Mouse (Mus musculus): ENCODE measurements around the gene Ythdf1.
A peak's percentile ranks its signal among the peaks of the same experiment; 100 is the strongest.

Ythdf1 gene

DNA sequence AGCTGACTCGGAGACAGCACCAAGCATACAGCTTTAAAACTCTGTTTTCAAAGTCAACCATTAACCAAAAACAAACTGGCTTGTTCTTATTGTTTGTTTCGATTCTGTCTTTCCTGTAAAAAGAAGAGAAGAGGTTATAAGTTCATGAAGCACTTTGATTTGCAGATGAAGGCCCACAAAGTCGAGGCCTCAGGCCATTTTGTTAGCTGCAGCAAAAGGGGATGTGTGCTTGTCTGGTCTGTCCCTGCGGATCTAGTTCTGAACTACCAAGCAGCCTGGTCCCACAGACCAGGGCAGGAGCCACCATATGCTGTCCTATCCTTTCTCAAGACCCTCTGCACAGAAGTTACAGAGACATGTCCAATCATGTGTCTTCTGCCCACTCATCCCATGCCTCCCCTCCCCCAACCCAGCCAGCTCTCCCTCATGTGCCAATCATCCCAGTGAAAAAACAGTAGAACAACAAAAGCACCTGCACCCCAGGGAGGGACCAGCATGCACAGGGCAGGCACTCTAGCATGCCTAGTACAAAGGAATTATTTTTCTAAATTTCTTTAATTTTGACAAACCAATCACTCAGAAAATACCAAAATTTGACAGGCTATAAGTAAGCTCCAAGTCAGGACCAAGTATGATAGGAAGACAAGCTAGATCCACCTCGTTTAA, 15.1 kb downstream of the Ythdf1 start:
- DNase-seq: no peak

GRCm38 (mm10) chr2:180904435-180905208, 16.1 kb downstream of the Ythdf1 start:
- DNase-seq: no peak

DNA sequence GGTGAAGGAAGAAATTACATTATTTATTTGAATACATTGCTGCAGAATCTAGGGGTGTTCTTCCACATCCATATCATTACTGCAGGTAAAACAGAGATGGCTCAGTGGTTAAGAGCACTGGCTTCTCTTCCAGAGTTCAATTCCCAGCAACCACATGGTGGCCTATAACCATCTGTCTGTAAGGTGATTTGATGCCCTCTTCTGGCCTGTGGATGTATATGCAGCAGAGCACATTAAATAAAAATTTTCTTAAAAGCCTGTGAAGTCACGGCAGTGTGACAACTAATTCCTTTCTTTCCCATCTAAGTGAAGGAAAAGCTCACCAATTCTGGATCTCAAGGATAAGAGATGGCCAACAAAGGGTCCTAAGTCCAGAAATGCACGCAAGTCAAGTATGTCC, 18.7 kb downstream of the Ythdf1 start:
- no peak for DNase-seq

- DNase-seq: peak; percentile 30
These were observed 22.9 kb downstream of the Ythdf1 start for GRCm38 (mm10) chr2:180897857-180898256.

- DNase-seq: peak; percentile 50
These were observed 23.7 kb downstream of the Ythdf1 start for GRCm38 (mm10) chr2:180896819-180897625.

GRCm38 (mm10) chr2:180895837-180896525, 24.8 kb downstream of the Ythdf1 start:
- DNase-seq: peak; percentile 47

DNA sequence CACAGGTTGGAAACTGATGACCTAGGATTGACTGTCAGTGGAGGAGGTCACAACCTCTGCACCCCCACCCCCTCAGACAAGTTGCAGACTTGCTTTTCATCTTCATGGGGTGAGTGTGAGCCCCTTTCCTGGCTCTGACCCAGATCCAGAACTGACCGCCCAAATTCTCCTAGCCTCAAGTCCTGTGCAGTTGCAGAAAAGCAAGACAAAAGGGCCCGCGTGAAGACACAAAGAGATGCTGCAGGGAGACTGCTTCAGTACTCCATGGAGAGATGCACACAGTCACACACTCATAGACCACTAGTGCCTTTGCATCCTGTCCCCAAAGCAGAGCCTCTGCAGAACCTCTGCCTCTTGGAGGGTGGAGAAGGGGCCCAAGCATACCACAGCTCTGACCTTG, 25.4 kb downstream of the Ythdf1 start:
- DNase-seq: peak; percentile 27

GRCm38 (mm10) chr2:180894734-180895133, 26.0 kb downstream of the Ythdf1 start:
- peak; percentile 92 for DNase-seq

- peak; percentile 62 for DNase-seq
These were observed 26.6 kb downstream of the Ythdf1 start for GRCm38 (mm10) chr2:180894029-180894623.

DNA sequence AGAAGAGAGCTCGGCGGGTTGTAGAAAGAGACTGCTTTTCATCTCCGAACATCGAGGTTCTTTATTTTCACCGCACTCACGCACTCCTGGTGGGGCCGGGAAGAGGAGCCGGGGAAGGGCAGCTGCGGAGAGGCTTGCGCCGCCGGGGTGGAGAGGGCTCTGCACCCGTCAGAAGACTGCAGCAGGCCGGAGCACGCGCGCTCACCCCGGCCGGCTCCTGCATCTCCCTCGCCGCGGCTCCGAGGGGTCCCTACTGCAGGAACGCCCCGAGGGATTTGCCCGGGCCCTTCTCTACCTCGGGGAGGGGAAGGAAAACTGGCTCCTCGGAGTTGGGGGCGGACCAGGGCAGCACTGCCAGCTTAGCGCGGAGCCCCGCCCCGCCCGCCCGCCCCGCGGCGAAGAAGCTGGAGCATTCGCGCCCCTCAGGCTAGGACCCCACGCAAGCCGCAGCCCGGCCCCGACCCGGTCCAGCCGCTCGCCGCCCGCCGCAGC, 27.2 kb downstream of the Ythdf1 start:
- no peak for DNase-seq

- peak; percentile 93 for DNase-seq
These were observed 27.8 kb downstream of the Ythdf1 start for GRCm38 (mm10) chr2:180892841-180893521.

DNA sequence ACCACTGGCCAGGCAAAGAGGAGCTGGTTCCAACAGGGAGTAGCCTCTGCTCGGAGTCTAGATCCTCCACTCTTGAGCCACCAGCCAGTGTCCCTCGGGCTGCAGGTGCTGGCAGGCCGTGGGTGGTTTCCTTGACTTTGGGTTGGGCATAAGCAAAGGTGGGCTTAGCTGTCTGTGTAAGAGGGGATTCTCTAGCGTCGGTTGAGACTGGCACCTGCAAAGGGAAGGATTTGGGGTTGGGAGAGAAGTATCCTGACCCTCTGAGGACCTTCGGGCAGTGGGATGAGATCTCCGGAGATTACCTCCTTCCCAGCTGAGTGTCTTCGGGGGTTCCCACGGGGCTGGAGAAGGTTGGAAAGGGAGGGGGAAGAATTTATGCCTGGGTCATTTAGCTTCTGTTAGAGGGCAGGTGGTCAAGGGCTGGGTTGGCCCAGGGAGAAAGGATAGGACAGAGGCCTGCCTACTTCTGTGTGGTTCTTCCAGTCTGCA, 28.9 kb downstream of the Ythdf1 start:
- peak; percentile 35 for DNase-seq

- DNase-seq: peak; percentile 82
These were observed 29.5 kb downstream of the Ythdf1 start for GRCm38 (mm10) chr2:180891075-180891834.

GRCm38 (mm10) chr2:180890422-180891074, 30.2 kb downstream of the Ythdf1 start:
- no peak for DNase-seq

DNA sequence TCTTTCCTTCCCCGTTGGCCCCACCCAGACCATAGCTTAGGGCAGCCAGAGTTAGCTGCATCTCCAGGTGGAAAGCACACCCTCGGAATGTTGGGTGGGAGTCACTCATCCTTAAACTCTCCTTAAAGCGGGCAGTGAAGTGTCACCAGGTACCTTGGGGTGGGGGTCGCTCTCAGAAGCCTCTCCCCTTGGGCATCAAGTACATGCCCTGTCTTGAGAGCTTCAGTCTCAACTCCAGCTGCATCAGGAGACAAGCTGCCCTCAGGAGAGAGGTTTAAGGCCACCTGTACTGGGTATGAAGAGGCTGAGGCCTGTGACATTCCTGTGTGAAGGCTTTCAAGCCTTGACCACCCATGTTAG, 30.8 kb downstream of the Ythdf1 start:
- DNase-seq: no peak

- DNase-seq: no peak
These were observed 31.4 kb downstream of the Ythdf1 start for GRCm38 (mm10) chr2:180889271-180889920.

DNA sequence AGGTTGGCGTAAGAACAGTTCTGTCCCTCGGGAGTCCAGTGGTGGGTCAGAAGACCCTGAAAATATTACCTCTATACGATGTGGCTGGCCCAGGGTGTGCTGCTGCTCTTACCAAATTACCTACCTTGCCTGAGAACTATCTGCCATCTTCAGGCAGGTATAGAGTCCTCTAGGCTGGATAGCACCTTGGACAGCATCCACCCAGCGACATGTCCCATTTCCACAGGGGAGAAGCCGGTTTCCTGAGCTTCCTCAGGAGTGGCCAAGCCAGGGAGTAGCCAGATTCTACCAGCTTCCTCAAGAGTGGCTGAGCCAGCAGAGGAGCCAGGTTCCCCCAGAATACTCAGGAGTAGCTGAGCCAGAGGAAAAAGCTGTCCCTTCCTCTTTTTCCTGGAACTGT, 35.5 kb downstream of the Ythdf1 start:
- no peak for DNase-seq

DNA sequence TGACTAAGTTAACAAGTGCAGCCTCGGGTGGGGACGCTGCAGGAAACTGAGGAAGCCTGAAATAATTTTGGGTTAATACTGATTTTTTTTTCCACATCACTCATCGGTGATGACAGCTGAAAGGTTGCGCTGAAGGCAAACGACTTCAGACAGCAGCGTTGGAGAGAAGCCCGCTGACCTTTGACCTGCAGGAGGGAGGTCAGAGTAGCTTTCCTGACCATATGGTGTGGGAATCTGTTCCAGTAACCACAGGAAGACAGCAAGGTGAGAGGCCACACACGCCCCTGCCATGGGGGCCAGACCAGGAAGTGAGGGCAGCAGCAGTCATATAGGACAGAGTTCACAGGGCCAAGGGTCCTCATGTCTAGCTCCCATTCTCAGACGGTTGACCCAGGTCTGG, 39.5 kb downstream of the Ythdf1 start:
- DNase-seq: no peak

DNA sequence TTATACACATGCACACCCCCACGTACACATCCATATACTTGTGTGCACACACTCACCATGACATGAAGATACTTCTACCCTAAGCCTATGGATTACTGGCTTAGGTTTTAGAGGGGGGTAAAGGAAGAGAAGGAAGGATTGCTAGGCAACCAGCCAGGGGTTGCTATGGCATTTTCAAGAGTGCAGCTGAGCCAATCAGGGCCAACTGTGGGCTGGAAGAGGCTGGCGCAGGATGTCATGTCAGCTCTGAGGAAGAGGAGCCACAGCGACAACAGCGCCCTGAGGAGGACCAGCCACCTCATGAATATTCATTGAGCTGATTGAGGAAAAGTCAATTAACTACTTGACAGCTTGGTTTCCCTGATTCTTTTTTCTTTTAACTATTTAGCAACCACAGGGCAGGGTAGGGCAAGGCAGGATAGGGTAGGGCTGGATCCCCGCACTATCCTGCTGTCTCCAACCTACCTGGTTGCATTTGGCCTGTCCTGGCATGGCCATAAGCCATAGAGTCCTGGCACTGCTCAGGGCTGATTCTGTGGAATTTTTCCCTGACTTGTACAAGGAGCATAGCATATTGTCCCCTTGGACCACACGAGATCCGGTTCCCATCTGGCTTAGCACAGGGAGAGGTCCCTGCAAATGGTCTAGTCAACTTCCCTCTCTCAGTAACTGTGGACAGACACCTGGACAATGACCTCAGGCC, 41.2 kb downstream of the Ythdf1 start:
- peak; percentile 54 for DNase-seq
